In the genomic region with DNA sequence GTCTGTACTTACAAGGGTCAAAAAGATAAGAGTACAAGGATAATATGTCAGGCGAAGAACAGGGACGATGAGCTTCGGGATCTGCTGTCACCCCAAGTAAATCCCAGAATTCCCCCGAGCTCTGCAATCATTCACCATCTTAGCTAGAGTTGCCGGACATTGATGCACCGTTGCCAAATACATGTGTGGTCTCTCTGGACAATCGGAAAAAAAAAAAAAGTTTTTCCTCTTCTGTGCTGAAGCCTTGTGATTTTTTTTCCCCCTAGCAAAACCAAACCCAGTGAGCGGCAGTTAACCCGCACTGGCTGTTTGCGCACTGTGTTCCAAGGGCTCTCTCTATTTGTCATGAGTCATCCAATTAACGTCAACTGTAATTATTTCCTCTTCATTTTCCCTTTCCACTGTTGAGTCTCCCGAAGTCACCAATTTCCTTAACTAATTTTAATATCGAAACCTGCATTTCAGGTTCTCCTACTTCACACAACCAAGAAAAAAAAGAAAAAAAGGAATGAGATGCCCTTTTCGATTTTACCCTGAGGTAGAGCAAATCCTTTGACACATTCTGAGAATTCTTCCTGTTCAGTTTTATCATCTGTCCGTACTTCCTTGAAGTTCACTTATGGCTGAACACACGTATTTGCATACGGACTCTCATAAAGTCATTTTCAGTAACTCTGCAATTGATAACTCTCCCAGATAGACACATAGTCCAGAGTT, we compare ENCODE assay signal across 8 mouse cellular contexts.
DNase-seq lines count a peak whose midpoint lies in the region; ATAC-seq lines count a peak whose summit lies in the region.

No protein-coding gene starts in this region.

- no peak overlapping the region for H3K27ac ChIP-seq in forebrain, embryonic 13.5 days
- H3K27ac ChIP-seq in liver, embryonic 11.5 days (ENCODE audit: low read depth, low read length), result no peak overlapping the region
- H3K27ac ChIP-seq in neural tube, embryonic 15.5 days (replicated peaks), result no peak overlapping the region

- no peaks in the 10 kb centered on the region for H3K36me3 ChIP-seq in forebrain, embryonic 13.5 days (ENCODE audit: poor library complexity, severe bottlenecking)
- H3K36me3 ChIP-seq in liver, embryonic 11.5 days (ENCODE audit: control insufficient read depth, insufficient read depth, low read length), result no peaks in the 10 kb centered on the region
- H3K36me3 ChIP-seq in neural tube, embryonic 15.5 days, result no peaks in the 10 kb centered on the region

- H3K4me2 ChIP-seq in forebrain, embryonic 13.5 days, result no peak overlapping the region
- peak overlapping the region; percentile 58 for H3K4me2 ChIP-seq in liver, embryonic 11.5 days
- H3K4me2 ChIP-seq in neural tube, embryonic 15.5 days, result peak overlapping the region; percentile 39

- no peaks in the 10 kb centered on the region for H3K9me3 ChIP-seq in forebrain, embryonic 13.5 days (replicated peaks)
- no peaks in the 10 kb centered on the region for H3K9me3 ChIP-seq in liver, embryonic 11.5 days (ENCODE audit: control insufficient read depth, low read length)
- H3K9me3 ChIP-seq in neural tube, embryonic 15.5 days (replicated peaks), result no peaks in the 10 kb centered on the region

- no peak overlapping the region for H3K4me3 ChIP-seq in forebrain, embryonic 13.5 days
- peak overlapping the region; percentile 14; the same call in 1 of the 2 replicates for H3K4me3 ChIP-seq in liver, embryonic 11.5 days (ENCODE audit: low read depth, low read length)
- H3K4me3 ChIP-seq in neural tube, embryonic 15.5 days (replicated peaks), result no peak overlapping the region

- WGBS in forebrain, embryonic 13.5 days, result 71% methylated on average over 17 of the region's 17 CpGs
- 37% methylated on average over 17 of the region's 17 CpGs for WGBS in liver, embryonic 11.5 days
- WGBS in neural tube, embryonic 15.5 days, result 73% methylated on average over 17 of the region's 17 CpGs

- 0 out of 2 replicates have a peak, but pooled peaks cover 5% of the 10 kb centered on the region for H3K4me1 ChIP-seq in forebrain, embryonic 13.5 days
- H3K4me1 ChIP-seq in liver, embryonic 11.5 days (replicated peaks; ENCODE audit: control insufficient read depth, insufficient read depth, low read length), result peaks cover 8% of the 10 kb centered on the region
- H3K4me1 ChIP-seq in neural tube, embryonic 15.5 days, result peaks cover 19% of the 10 kb centered on the region; the same call in 1 of the 2 replicates

- peak; percentile 37; the same call in 1 of the 2 replicates for ATAC-seq in forebrain, embryonic 13.5 days
- ATAC-seq in liver, embryonic 11.5 days (replicated peaks; ENCODE audit: low FRiP score), result peak; percentile 31; the same call in 1 of the 2 replicates
- no peak for ATAC-seq in neural tube, embryonic 15.5 days (ENCODE audit: low FRiP score)

- H3K27me3 ChIP-seq in forebrain, embryonic 13.5 days, result no peaks in the 10 kb centered on the region
- no peaks in the 10 kb centered on the region for H3K27me3 ChIP-seq in liver, embryonic 11.5 days (replicated peaks; ENCODE audit: control insufficient read depth, insufficient read depth, low read length)
- H3K27me3 ChIP-seq in neural tube, embryonic 15.5 days (replicated peaks), result no peaks in the 10 kb centered on the region

- no peak overlapping the region for H3K9ac ChIP-seq in forebrain, embryonic 13.5 days
- H3K9ac ChIP-seq in liver, embryonic 11.5 days (ENCODE audit: low read depth, low read length), result no peak overlapping the region
- H3K9ac ChIP-seq in neural tube, embryonic 15.5 days (replicated peaks), result no peak overlapping the region

- peak; percentile 83 for DNase-seq in heart, adult 11 months
- no peak for DNase-seq in heart, postnatal 4 days
- peak; percentile 44 for DNase-seq in CD4-positive, CD25-positive, alpha-beta regulatory T cell, adult 2 months (ENCODE audit: low read depth, low spot score)
- DNase-seq in liver, embryonic 11.5 days (ENCODE audit: low spot score), result peak; percentile 33
- DNase-seq in gastrocnemius, postnatal 14 days, result no peak
- no peak for DNase-seq in adrenal gland, postnatal 10 days

- intact Hi-C loops in gastrocnemius, postnatal 14 days (cut with DNase I; ENCODE audit: low total_unique reads), result loop anchor here (10.0 kb wide), 2 partner anchors 115 to 315 kb away; no protein-coding TSS in a partner anchor

Comparison
In these comparisons a context has a peak if more than half of its experiments do, and no peak if none do; other contexts are left out.
1. DNase-seq: peak in heart, adult 11 months (single experiment), CD4-positive, CD25-positive, alpha-beta regulatory T cell, adult 2 months (single experiment) and liver, embryonic 11.5 days (single experiment); none in heart, postnatal 4 days (single experiment), gastrocnemius, postnatal 14 days (single experiment) and adrenal gland, postnatal 10 days (single experiment).